Mouse (Mus musculus) embryonic facial prominence, embryonic 14.5 days (tissue): Measurements from ENCODE around the gene Ganc. TPM values are rescaled to one million over a fixed set of nuclear protein-coding genes. Genes with fewer than 3 reads are reported as not detected.

ENCODE experiments used
- ATAC-seq: fragments of 200-750 bp; cut with Nextera tagmentation; 2 replicates; pipeline ENCODE4 v1.8.0; 2017; ENCODE audit warnings: low read depth, moderate number of reproducible peaks, moderate TSS enrichment
- DNase-seq: peaks from one replicate; pipeline ENCODE4 v3.0.0-alpha.2; 2015; ENCODE audit warnings: low spot score
- H3K27ac ChIP-seq: fragments of 300-500 bp; sonication (generic); replicated peaks from 2 replicates; pipeline ENCODE4 v1.5.1; 2014; ENCODE audit warnings: low read depth, mild to moderate bottlenecking, low read length, moderate library complexity
- H3K27me3 ChIP-seq: fragments of 300-500 bp; sonication (generic); replicated peaks from 2 replicates; pipeline ENCODE4 v1.6.1; 2014; ENCODE audit warnings: low read length; ENCODE audit not compliant: control insufficient read depth, insufficient read depth
- H3K36me3 ChIP-seq: fragments of 300-500 bp; sonication (generic); 2 replicates; pipeline ENCODE4 v1.6.1; 2014; ENCODE audit warnings: low read length, mixed read lengths; ENCODE audit not compliant: control insufficient read depth, insufficient read depth
- H3K4me1 ChIP-seq: fragments of 300-500 bp; sonication (generic); 2 replicates; pipeline ENCODE4 v1.6.1; 2014; ENCODE audit warnings: antibody characterized with exemption, low read length; ENCODE audit not compliant: control insufficient read depth, insufficient read depth
- H3K4me2 ChIP-seq: fragments of 300-500 bp; sonication (generic); 2 replicates; pipeline ENCODE4 v1.6.1; 2014; ENCODE audit warnings: low read depth, mild to moderate bottlenecking, low read length, moderate library complexity, mixed read lengths
- H3K4me3 ChIP-seq: fragments of 300-500 bp; sonication (generic); 2 replicates; pipeline ENCODE4 v1.5.1; 2014; ENCODE audit warnings: low read depth, mild to moderate bottlenecking, low read length
- H3K9ac ChIP-seq: fragments of 300-500 bp; sonication (generic); 2 replicates; pipeline ENCODE4 v1.6.1; 2014; ENCODE audit warnings: low read depth, mild to moderate bottlenecking, low read length, moderate library complexity, mixed read lengths
- H3K9me3 ChIP-seq: fragments of 300-500 bp; sonication (generic); 2 replicates; pipeline ENCODE4 v1.6.1; 2016; ENCODE audit warnings: low read length; ENCODE audit not compliant: control insufficient read depth
- whole genome bisulfite sequencing: fragments of 180-500 bp; shearing (Covaris S2); extraction: QIAGEN DNeasy Blood & Tissue Kit; methylation state at CpG from one replicate; pipeline ENCODE4 v1.1.7; 2014; 5-methylcytosine and 5-hydroxymethylcytosine counted together
- polyA plus RNA-seq: library from polyadenylated mRNA; unstranded; fragments of >200 nt; fragmentation: Nextera tagmentation; extraction: Ambion mirVana; gene quantifications from 2 replicates; pipeline ENCODE4 v1.2.1, GENCODE M21; 2014

Gene Ganc
- 8.7 and 9.4 TPM in 2 replicates for polyA plus RNA-seq

DNA sequence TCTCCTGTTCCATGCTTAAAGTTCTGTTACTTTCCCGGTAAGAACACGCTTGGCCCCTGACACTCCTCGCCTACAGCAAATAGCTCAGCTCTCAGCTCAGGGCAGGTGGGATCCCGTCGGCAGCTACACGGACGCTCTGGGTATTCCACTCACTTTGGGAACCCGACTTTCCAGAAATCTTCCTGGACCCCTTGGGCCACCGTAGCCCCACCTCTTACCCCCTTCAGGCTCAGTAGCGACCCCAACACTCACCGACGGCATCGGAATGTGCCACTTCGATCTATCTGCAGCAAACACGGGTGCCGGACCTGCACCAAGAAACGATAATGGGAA is at the start of gene Ganc:
Gene Ganc (plus strand): TSS at position 244 of the 333 bp plus-strand sequence.
- Histone ChIP-seq H3K27me3 (no peaks in the 10 kb centered on the region), H3K9ac (peak within 1 kb of the TSS; percentile 79), H3K4me2 (peak within 1 kb of the TSS; percentile 82), H3K4me1 (peaks cover 12% of the 10 kb centered on the region; the same call in 1 of the 2 replicates), H3K27ac (peak within 1 kb of the TSS; percentile 93), H3K9me3 (0 out of 2 replicates have a peak, but pooled peaks cover 10% of the 10 kb centered on the region), H3K36me3 (no peaks in the 10 kb centered on the region), H3K4me3 (peak within 1 kb of the TSS; percentile 85)
- under 1% methylated on average over 17 of the region's 17 CpGs for WGBS
- ATAC-seq (peak; percentile 87), DNase-seq (peak; percentile 79)

DNA sequence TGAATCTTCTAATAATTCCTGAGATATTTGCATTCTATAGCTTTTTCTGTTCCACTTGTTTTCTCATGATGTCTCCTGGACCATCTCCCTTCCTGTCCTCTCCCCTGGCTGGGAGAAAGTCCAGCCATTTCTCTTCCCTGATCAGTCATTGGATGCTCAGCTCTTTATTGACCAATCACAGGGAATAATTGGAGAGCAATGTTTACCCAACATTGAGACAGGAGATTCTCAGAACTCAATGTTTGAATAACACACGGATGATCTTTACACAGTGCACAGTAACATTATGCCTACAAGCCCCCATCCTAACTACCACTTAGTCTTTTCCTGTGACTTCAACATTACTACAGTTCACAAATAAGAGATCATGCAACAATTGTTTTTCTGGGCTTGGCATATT is 43.3 kb upstream of the Ganc start:
- ATAC-seq (no peak), DNase-seq (no peak)
- 78% methylated on average over 1 of the region's 1 CpGs for WGBS

DNA sequence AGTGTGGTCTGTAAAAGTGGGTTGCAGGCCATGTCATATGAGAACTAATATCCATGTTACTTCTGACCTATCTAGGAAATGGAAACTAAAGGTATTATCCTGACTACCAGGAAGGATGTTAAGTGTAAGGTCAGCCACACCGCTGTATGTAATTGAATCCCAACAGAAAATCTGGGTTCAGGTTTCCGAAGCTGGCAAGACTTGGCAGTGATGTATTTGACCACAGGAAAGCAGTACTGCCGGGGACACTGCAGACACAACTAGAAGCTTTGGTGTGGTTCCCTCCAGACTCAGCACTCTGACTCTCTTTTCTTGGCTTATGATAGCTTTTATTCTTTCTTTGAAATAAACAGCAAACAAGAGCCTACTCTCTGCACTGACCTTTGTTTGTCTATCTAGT is 37.2 kb upstream of the Ganc start:
- ATAC-seq (no peak), DNase-seq (no peak)
- no peak overlapping the region for H3K9ac ChIP-seq
- H3K9me3 ChIP-seq, result no peaks in the 10 kb centered on the region
- H3K36me3 ChIP-seq, result peaks cover 78% of the 10 kb centered on the region
- H3K4me1 ChIP-seq, result no peaks in the 10 kb centered on the region
- no peaks in the 10 kb centered on the region for H3K27me3 ChIP-seq
- H3K27ac ChIP-seq, result no peak overlapping the region
- 78% methylated on average over 3 of the region's 3 CpGs for WGBS
- no peak overlapping the region for H3K4me2 ChIP-seq
- H3K4me3 ChIP-seq, result no peak overlapping the region

More for the DNA sequence above, 43.3 kb upstream of the Ganc start:
- no peak overlapping the region for H3K9ac ChIP-seq
- H3K9me3 ChIP-seq, result no peaks in the 10 kb centered on the region
- no peaks in the 10 kb centered on the region for H3K27me3 ChIP-seq
- H3K4me1 ChIP-seq, result no peaks in the 10 kb centered on the region
- H3K27ac ChIP-seq, result no peak overlapping the region
- H3K4me3 ChIP-seq, result no peak overlapping the region
- H3K4me2 ChIP-seq, result no peak overlapping the region
- H3K36me3 ChIP-seq, result peaks cover 77% of the 10 kb centered on the region

DNA sequence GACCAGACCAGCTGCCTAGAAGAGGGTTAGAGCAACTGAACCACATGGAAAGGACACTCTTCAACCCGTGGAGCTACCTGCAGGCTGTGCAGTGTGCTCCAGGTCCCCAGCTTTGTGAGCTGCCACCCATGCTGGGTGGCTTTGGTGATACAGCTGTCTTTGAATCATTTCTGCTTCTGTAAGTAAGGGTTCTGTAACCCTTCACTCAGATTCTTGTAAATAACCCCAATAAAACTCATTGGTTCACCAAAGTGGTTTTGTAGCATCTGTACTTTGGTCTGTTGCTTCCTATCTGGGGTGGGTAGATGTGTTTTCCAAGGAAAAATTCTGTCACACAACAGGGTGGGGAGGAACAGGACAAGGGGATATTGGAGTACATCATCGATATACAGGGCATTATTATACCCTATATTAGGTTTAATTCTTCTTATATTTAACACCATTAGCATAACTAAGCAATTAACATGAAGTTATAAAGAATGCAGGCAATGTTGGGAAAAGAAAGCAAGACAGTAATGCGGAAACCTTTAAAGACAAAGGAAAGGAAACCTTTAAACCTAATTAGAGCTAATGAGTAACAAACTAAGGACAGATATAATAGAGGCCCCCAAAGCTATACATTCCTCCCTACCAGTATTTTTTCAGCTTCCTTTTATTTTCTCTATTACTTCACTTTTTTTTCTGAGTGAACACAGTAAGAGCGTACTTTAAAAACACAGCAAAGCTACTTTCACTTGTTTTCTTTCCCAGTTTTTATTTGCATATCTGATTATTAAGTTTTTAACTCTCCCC is 36.1 kb upstream of the Ganc start:
- WGBS, result 95% methylated on average over 4 of the region's 4 CpGs
- H3K4me3 ChIP-seq, result no peak overlapping the region
- H3K9ac ChIP-seq, result no peak overlapping the region
- H3K27me3 ChIP-seq, result no peaks in the 10 kb centered on the region
- ATAC-seq (no peak), DNase-seq (no peak)
- H3K4me2 ChIP-seq, result no peak overlapping the region
- H3K9me3 ChIP-seq, result no peaks in the 10 kb centered on the region
- H3K27ac ChIP-seq, result no peak overlapping the region
- H3K36me3 ChIP-seq, result peaks cover 76% of the 10 kb centered on the region
- H3K4me1 ChIP-seq, result no peaks in the 10 kb centered on the region

GRCm38 (mm10) chr2:120373858-120374257 is 29.8 kb upstream of the Ganc start:
- no peaks in the 10 kb centered on the region for H3K27me3 ChIP-seq
- no peak overlapping the region for H3K27ac ChIP-seq
- no peaks in the 10 kb centered on the region for H3K9me3 ChIP-seq
- H3K4me2 ChIP-seq, result no peak overlapping the region
- no peak overlapping the region for H3K4me3 ChIP-seq
- no peaks in the 10 kb centered on the region for H3K4me1 ChIP-seq
- H3K9ac ChIP-seq, result no peak overlapping the region
- WGBS, result 92% methylated on average over 4 of the region's 4 CpGs
- ATAC-seq (no peak), DNase-seq (no peak)
- H3K36me3 ChIP-seq, result peaks cover 84% of the 10 kb centered on the region

DNA sequence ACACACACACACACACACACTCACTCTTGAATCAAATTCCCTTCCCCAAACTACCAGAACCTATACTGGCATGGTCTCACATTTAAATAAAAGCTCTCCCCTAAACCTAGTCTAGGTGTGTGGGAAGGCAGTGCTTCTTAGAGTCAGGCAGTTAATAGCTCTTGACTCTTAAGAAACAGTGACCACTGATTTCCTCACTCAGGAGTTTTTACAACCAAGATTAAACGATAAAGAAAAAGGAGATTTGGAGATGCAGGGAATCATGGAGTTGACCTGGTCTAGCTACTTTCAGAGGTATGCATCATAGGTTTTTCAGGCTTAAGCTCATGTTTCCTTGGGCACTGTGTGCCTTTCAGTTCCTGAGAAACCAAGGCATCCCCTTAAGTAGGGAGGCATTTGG is 17.4 kb upstream of the Ganc start:
- WGBS, result 100% methylated on average over 1 of the region's 1 CpGs
- H3K4me2 ChIP-seq, result no peak overlapping the region
- H3K9me3 ChIP-seq, result no peaks in the 10 kb centered on the region
- H3K4me3 ChIP-seq, result no peak overlapping the region
- ATAC-seq (no peak), DNase-seq (no peak)
- no peaks in the 10 kb centered on the region for H3K4me1 ChIP-seq
- no peak overlapping the region for H3K27ac ChIP-seq
- H3K36me3 ChIP-seq, result peaks cover 86% of the 10 kb centered on the region
- no peaks in the 10 kb centered on the region for H3K27me3 ChIP-seq
- no peak overlapping the region for H3K9ac ChIP-seq

GRCm38 (mm10) chr2:120387291-120387690 is 16.4 kb upstream of the Ganc start:
- no peak for DNase-seq

DNA sequence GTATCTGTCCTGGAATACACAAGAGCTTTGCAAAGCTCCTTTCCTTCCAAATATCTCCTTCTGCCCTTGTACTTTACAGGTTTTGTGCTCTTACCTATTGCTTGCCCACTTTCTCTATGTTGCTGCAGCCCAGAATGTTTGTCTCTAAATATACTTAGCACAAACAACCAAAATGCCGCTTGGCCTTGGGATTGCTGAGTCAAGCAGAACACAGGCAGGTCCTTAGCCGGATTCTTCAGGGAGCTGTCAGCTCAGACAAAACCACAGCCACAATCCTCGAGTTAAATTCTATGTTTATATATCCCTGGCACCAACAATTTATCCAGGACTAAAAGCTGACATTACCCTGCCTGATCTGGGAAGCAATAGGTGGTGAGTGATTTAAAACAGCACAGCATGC is 14.3 kb upstream of the Ganc start:
- ATAC-seq, result no peak
- Histone ChIP-seq H3K9me3 (no peaks in the 10 kb centered on the region), H3K4me3 (no peak overlapping the region), H3K9ac (no peak overlapping the region), H3K4me1 (no peaks in the 10 kb centered on the region), H3K36me3 (peaks cover 68% of the 10 kb centered on the region), H3K27ac (no peak overlapping the region), H3K27me3 (no peaks in the 10 kb centered on the region), H3K4me2 (no peak overlapping the region)
- 86% methylated on average over 3 of the region's 3 CpGs for WGBS
- no peak for DNase-seq

More at GRCm38 (mm10) chr2:120387291-120387690, 16.4 kb upstream of the Ganc start:
- ATAC-seq, result no peak
- Histone ChIP-seq H3K9me3 (no peaks in the 10 kb centered on the region), H3K36me3 (peaks cover 77% of the 10 kb centered on the region), H3K9ac (no peak overlapping the region), H3K4me2 (no peak overlapping the region), H3K27me3 (no peaks in the 10 kb centered on the region), H3K27ac (no peak overlapping the region), H3K4me3 (no peak overlapping the region), H3K4me1 (no peaks in the 10 kb centered on the region)
- WGBS, result 96% methylated on average over 1 of the region's 1 CpGs

GRCm38 (mm10) chr2:120390934-120391333 is 12.8 kb upstream of the Ganc start:
- Histone ChIP-seq H3K4me2 (no peak overlapping the region), H3K27me3 (no peaks in the 10 kb centered on the region), H3K27ac (no peak overlapping the region), H3K9me3 (no peaks in the 10 kb centered on the region), H3K36me3 (peaks cover 69% of the 10 kb centered on the region), H3K9ac (no peak overlapping the region), H3K4me3 (no peak overlapping the region), H3K4me1 (no peaks in the 10 kb centered on the region)
- DNase-seq (no peak), ATAC-seq (no peak)
- 91% methylated on average over 1 of the region's 1 CpGs for WGBS
